Mouse (Mus musculus) CD4-positive, CD25-positive, alpha-beta regulatory T cell, adult 4 months (primary cell): ENCODE measurements around the gene Lemd1. TPM values are rescaled to one million over a fixed set of nuclear protein-coding genes. Genes with fewer than 3 reads are reported as not detected.

Source experiments
- ATAC-seq: one replicate; pipeline ENCODE4 v1.8.0; 2017
- polyA plus RNA-seq, 2 experiments: library from polyadenylated mRNA; unstranded; fragments of 100-300 nt; shearing (Covaris generic); gene quantifications; one replicate each; pipeline ENCODE4 v1.2.1; 2017

The Lemd1 gene
- polyA plus RNA-seq, 2 experiments from 2014 or later, result not detected

DNA sequence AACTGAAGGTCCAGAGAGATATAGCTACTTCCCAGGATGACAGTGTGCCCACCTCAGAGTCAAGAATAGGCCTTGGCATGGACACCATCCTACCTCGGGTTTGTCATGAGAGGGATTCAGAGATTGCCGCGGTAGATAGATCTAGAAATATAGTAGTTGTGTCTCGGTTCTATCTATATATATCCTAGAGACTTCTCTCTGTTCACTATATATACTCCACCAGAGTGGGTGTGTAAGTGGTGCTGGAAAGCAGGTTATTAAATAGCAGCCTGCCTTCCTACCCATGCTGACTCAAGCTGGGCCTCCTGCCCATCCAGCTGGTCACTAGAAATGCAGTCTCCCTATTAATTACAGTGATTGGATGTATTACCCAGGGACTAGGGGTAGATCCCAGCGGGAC is 11.5 kb downstream of the Lemd1 start:
- no peak for ATAC-seq

DNA sequence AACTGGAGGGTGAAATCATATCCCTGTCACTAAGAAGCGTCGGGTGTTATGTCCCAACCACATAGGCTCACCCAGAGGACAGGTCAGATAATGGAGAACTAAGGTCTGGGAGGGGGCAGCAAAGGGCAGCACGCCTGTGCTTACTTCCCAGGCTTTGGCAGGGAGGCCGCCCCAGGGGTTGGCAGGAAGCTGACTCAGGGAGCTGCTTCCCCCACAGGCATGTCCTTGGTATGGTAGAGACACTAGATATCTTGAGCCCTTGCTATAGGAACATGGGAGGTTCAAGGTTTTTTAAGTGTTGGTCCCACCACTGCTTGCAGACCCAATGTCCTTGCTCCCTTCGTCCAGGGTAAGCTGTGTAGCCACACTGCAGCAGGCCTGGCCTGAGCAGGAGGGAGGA is 14.7 kb downstream of the Lemd1 start:
- no peak for ATAC-seq

DNA sequence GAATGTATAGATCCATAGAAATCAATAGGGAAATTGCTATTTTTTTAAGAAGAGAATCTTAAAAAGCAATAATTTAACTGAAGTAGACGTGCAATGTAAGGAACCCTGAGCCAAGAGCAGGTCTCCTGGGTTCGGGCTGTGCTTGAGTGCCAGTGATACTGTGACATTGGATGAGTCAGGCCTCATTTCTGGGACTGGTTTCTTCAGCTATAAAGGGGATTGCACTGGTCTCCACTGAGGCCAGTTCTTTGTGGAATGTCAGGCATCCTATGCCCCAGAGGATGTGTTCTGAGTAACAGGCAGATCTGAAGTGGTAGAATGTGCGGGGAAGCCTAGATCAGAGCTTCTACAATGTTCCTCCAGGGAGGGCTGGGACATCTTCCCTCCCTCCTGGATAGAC is 15.6 kb downstream of the Lemd1 start:
- no peak for ATAC-seq

DNA sequence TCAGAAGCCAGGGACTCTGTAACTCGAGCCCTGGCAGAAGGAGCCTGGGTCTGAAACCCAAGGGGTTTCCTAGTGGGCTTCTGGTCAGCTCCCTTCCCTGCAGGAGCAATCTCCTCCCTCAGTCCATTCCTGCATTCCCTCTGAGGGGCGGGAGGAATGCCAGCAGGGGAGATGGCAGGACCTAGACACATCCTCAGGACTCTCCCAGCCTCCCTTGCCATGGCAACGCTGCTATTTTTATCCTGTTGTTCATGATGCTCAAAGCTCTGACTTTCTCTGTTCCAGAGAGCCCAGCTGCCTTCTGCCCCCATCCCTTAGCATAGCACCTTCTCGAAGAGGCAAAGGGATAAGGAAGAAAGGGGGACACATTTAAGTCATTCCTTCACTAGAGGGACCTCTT is 16.9 kb downstream of the Lemd1 start:
- no peak for ATAC-seq

DNA sequence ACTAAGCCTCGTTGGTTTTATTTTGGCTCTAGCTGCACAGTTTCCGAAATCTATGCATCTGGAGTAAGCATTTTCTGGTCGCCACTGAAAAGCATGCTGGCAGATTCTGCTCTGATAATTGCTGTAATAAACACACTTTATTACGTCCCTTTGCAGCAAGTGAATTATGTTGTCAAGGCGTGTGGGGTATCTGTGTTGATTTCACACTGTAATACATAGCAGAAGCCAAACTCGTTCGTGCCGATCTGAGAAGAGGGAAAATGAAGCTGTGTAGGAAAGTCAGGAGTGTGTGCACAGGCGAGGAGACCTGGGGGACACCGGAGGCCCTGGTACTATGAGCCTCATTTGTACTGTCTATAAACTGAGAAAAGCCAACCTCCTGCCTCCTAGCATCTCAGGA is 18.2 kb downstream of the Lemd1 start:
- no peak for ATAC-seq

DNA sequence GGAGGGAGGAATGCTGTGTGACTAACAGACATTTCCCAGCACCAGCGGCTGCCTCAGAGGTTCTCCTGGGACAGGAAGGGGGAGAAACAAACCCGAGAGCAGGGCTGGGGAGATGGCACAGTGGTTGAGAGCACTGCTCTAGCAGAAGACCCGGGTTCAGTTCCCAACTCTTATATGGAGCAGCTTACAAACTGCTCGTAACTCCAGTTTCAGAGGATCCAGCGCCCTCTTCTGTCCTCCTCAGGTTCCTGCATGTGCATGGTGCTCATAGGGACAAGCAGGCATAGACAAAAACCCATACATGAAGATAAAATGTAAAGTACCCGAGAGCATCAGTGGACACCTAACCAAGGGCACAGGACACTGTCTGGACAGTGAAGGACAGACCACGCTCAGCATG is 19.7 kb downstream of the Lemd1 start:
- ATAC-seq, result no peak

DNA sequence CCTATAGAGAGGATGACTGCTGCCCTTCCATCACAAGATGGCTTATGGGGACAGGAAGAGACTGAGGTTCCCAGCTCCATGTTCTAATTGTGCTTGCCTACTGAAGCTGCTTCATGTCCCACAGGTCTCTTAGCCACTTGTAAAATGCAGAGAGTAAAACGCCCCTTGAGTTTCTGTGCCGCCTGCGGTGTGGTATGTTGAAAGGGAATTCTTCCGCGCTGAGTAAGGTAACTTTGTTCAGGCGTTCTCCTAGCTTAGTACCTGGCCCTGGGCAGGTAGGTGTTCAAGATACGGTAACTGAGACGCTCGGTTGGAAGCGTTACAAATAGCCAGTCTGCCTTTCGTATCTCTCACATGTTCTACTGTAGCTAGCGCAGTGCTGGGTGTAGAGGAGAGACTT is 20.4 kb downstream of the Lemd1 start:
- no peak for ATAC-seq

DNA sequence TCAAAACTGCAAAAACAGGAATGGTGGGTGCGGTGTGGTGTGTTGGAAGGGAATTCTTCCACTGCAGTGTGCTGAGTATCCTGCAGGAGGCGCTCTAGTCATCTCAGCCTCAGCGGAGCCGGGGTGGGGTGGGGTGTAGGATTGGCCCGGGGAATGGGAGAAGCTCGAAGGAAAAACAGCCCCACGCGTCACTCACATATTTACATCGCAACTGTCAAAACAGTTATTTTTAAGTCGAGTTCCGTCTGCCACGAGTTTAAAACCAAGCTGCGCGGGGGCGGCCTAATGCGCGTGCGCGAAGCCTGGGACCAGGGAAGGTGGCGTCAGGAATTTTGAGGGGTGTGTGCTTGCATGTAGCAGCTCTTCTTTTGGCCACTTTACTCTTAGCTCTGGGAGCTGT is 21.0 kb downstream of the Lemd1 start:
- ATAC-seq, result no peak

DNA sequence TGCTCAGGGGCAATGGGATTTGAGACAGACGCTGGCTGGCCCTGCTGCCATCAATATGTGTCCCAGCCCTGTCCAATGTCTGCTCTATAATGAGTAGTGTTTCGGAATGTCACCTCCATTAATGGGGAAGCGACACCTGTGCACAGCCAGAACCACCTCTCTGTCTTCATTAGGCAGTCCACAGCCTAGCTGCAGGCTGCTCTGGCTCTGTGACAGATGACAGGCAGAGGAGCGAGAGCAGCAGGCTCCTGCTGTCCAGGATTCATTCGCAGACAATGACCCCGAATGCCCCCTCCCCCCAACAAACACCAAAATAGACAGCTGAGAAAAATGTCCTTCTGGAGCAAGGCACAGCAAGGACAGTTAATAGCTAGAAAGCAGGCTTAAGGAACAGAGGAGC is 21.8 kb downstream of the Lemd1 start:
- no peak for ATAC-seq

DNA sequence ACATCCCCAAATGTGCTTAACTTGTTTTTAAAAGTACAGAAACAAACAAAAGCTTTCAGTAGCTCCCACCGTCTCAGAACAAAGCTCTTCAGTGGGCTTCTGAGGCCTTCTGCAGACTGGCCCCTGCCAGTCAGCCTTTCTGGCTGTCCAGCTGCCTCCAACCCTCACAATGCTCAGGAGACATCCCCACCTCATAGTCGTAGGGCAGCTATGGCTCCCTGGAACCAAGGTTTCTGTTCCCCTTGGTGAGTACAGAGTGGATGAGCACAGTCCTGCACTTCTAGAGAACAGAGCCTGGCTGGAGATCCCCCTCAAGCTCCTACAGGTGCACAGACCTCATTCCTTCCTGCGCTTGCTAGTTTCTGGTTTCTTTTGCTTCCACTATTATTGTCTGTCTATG is 25.0 kb downstream of the Lemd1 start:
- no peak for ATAC-seq

DNA sequence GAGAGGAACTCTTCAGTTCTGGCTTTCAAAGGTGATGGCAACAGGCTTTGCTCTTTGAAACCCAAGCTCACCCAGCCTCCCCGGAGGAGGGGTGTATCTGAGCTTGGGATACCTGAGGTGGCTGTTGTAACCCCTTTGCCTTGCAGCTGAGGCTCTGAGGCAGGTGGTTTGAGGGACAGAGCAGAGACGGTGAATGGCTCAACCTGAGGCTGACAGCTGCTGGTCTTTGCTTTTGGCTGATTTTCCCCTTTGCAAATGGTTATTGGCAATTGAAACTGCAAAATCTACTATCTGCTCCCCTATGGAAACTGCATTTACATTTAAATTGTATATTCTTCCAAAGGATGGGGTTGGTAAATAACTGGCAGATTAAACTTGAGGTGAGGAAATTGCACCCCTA is 30.4 kb downstream of the Lemd1 start:
- ATAC-seq, result no peak

DNA sequence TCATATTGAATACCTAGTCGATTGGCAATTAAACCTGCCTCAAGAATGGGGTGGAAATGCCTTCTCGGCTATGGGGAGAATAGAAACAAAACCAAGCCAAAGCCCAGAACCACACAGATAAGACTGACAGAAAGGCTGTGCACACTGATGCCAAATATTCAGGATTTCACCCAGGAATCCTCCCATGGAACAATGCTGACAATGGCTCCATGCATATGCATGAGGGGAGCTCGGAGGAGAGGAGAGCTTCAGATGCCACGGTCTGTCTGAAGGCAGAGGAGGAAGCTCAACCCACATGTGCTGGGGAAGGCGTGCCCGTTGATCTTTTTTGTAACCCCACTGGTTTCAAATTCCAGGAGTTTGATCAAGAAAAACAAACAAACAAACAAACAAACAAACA is 30.9 kb downstream of the Lemd1 start:
- ATAC-seq, result no peak

DNA sequence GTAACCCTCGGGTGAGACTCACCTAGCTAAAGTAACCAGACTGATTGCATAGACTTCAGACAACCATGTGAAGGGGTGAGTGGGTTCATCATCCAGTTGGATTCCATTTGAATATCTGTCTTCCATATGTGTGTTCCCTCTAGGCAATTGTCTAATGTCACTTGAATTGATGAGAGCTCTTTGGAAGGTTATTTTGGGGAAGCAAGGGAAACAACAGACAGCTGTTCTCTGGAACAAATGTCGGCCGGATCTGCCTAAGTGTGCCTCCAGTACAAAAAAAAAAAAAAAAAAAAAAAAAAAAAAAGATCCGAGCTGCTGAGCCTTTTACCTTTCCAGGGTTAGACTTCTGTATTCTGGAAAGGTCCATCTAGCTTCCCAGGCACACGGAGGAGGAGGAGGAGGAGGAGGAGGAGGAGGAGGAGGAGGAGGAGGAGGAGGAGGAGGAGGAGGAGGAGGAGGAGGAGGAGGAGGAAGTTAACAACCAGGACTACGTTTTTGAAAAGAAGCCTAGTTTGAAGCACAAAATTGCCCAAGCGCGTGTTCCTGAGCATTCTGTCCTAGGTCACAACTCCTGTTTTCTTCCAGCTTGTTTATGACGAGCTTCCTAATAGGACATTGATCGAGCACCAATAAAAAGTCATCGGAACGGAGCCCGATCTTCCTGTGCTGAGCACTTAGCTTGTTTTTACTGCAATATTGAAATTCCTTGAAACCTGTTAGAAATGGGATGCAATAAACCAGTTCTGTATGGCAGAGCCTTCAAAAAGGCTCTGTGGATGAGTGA is 35.3 kb downstream of the Lemd1 start:
- no peak for ATAC-seq

DNA sequence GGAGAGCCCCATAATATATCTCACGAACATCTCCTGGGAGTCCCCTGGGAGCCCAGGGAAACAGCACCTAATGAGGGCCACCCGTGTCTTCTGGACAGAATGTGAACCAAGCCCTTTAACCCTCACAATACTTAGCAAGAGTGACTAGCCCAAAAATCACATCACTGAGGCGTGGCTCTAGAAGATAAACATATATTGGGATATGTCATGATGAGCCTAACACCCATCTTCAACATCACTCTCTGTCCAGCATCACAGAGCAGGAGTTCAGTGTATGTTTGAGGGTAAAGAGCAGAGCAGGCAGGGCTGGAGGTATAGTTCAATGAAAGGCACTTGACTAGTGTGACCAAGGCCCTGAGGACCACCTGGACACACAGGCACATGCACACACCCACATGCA is 38.4 kb downstream of the Lemd1 start, which contains the start of gene Gm10188:
Gm10188 (minus strand) TSS at position 101 of the 400 bp plus-strand sequence.
- ATAC-seq, result no peak

DNA sequence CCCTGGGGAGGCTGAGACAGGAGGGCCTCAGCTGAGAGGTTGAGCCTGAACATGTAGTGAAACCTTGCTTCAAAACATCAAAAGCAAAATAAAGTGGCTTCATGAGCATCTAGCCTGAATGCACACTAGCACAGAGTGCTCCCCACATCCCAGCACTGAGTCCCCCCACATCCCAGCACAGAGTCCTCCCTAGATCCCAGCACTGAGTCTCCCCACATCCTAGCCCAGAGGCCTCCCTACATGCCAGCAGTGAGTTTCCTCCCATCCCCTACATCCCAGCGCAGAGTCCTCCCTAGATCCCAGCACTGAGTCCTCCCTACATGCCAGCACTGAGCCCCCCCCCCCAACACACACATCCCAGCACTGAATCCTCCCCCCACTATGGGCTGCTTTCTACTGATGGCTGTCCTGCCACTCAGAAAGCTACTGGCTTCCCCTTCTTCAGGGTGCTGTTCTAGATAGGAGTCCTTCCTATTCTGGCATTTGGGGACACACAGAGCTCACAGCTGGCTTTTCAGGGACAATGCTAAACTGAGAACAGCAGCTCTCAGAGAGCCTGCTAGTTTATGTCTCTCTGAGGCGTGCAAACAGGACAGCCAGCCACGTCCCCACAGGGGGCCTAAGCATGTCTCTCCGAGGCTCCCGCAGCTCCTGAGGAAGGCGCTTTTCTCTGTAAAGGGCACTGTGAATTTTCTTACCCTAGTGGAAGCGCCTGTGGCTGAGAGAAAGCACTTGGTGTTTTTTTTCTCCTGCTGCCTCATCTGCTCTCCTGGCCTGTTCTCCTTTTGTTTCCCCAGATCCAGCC is 40.4 kb downstream of the Lemd1 start:
- no peak for ATAC-seq

DNA sequence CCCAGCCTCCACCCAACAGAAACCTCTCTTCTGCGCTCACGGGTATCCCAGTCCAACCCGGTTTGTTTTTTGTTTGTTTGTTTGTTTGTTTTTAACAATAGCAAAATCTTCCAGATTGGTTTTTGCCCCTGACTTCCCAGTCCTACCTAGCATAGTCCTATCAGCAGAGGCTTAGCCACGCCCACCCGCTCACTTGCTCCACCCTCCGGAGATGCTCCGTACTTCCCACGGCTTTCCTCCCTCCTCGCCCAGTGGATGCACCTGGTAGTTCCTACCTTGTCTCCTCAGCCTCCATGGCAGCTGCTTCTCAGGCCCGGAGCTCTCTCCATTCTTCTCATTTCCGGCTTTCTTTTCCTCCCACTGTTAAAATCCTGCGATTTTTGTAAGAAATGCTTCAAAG is 42.3 kb downstream of the Lemd1 start:
- ATAC-seq, result no peak

DNA sequence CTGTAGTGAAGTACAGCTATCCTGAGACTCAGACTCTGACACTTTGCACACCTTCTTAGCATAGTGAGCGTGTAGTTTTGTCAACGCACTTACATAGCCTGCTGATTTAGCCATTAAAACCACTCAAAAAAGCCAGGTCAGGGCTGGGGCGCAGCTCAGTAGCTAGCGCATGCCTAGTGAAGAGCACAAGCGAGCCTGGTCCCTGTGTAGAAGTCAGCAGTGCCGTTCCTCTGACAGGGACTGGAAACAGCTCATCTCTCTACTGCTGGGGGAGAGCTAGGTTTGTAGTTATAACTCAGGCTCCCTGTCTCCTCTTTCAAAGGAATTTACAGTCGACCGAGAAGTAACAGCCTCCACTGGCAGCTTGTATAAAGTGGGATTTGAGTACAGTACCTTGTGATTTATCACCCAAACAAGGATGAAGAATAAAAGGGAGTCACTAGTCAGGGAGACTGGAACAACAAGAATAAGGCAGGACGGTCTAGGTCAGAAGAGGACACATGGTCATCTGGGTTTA is 43.6 kb downstream of the Lemd1 start:
- ATAC-seq, result no peak

DNA sequence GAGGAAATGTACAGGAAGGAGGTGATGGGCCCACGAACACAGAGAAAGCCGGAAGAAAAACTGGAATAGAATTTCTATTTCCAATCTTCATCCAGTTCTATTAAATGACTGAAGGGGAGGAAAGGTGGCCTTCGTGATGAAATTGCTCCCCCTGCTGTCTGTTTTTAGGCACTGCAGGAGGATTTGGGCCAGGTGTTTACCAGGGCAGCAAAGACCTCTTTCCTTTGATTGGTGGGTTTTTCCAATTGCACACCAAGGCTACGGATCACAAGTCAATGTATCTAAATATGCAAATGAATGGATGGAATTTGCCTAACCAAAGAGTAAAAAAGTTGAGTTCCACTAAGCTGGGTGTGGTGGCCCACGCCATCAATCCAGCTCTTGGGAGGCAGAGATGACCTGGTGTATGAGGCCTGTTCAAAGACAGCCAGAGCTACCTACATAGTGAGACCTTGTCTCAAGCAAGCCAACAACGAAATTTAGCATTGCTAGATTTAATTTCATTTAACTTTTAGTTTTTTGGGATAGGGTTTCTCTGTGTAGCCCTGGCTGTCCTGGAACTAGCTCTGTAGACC is 46.4 kb downstream of the Lemd1 start:
- ATAC-seq, result no peak

DNA sequence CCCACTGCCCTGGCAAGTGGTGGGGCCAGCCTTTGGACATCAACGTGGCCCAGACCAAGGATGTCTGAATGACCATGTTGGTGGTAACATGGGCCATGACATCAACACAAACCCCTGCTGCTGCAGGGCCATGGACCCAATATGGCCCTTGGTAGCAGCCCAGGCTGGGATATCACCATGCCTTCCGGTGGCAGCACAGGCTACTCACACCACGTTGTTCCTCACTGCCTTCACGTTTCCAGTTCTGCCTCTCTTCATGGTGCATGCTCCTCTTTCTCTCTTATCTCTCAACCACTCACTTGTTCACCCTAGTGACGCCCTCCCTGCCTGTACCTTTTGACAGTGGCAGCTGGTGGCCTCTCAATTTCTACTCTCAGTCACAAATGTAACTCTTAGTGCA is 53.8 kb downstream of the Lemd1 start:
- ATAC-seq, result no peak

DNA sequence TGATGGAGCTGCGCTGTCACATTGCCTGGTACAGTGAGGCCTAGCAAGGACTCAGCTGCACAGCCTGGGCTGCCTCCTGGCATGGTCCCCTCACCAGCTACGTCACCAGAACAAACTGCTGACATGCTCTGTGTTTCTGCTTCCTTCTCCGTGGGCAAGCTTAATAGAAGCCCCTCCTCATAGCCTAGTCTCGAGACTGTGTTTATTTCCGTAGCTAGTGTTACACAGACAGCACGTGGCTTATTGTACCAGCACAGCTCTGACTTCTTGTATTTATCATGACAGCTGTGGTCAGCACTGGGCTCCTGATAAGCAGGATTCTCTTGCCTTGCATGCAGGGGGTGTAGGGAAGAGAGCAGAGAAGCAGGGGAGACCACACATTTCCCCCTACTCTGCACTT is 54.9 kb downstream of the Lemd1 start:
- ATAC-seq, result no peak

DNA sequence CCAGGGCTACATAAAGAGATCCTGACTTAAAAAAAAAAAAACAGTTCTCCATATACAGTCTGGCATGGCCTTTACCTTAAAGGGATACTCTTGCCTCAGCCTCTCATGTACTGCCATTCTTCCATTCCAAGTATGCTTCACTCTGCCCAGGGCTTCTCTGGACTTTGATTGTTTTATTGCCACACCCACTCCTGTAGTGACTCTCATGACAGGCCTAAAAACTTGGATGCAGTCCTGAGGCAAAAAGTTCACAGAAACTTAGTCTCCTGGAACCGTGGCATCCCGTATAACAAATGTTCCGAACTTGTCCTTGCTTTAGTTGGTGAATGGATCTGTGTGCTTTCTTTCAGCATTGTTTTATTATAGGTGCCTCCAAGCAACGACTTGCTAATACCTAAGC is 55.4 kb downstream of the Lemd1 start:
- ATAC-seq, result no peak

DNA sequence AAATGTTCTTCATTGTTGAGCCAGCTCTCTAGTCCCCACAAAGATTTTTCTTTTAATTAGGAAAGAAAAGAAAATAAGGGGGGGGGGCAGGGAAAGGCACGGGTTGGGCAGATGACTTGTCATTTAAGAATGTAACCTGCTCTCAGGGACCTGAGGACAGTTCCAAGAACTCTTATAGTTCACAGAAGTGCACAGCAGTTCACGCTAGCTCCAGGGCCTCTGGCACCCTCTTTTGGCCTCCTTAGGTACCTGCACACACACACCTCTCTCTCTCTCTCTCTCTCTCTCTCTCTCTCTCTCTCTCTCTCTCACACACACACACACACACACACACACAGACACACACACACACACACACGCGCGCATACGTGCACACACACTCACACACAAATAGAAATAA is 63.2 kb downstream of the Lemd1 start:
- ATAC-seq, result no peak

DNA sequence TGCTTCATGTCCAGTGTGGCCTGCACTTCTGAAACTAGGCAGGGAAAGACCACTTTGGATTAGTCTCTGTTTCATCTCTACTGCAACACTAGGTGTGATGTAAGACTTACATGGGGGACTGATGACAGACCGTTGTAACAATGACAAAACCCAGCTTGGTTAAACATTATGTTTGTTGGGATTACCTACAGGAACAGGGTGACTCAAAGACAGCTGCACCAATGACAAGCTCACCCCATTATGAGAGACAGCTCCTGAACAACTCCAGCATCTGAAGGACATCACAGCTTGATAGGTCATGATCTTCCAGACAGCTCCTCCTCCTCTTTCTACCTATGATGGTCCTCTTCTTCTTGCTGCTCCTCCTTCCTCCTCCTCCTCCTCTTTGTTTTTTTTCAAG is 69.1 kb downstream of the Lemd1 start:
- ATAC-seq, result no peak

DNA sequence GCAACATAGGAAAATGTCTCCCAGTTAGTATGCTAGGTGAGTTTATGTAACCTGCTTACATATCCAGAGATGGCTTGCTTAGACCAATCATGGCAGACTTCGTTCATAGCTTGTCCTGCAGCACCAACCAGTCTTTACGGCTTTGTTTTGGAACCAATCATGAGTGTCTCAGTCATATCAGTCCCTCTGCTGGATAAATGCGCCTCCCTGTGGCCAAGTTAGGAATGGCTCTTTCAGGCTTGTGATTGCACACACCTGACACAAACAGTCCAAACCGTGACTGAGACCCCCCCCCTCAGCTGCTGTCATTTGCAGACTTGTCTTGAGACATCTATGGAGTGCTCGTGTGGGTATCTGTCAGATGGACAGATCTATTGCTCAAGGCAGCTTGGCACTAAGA is 69.8 kb downstream of the Lemd1 start:
- no peak for ATAC-seq
